Mouse (Mus musculus) telencephalon, adult 2 months (tissue): ENCODE results near the gene Tmem175.
"Not testable (repeated sequence)": the region's sequence is repeated elsewhere in the genome, so short reads cannot be mapped to it uniquely, and the experiment has no call there.

Experiments
- DNase-seq: peaks from one replicate; pipeline ENCODE4 v3.0.0-alpha.2; 2011; ENCODE audit warnings: low read depth, low spot score

The Tmem175 gene

GRCm38 (mm10) chr5:108629634-108630483 is at the start of gene Tmem175, which contains the start of gene Gak:
Tmem175 (plus strand) TSS chr5:108629770.
Gak (minus strand) TSS chr5:108629755.
- peak; percentile 93 for DNase-seq

DNA sequence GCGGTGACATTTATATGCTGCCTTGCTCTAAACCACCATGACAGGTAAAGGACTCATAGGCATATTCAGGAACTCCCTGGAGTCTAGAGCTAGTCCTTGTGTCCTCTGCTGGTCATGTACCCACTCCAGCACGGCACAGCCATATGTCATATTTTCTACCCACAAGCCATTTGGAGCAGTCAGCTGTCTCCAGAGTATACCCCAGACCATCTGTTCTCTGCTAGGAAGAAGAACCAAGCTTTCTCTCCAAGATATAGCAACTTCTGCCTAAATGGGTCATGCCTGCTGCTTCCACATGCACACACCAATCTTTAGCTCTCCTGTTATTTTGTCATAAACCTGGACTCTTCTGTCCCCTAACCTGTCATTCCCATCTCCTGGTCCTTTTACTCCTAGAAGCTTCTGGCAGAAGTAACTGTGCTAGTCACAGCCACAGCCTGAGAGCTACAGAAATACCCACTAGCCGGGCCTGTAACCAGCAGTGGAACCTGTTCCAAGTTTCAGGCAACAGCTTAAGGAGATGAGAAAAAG is 48.1 kb upstream of the Tmem175 start:
- peak; percentile 83 for DNase-seq

DNA sequence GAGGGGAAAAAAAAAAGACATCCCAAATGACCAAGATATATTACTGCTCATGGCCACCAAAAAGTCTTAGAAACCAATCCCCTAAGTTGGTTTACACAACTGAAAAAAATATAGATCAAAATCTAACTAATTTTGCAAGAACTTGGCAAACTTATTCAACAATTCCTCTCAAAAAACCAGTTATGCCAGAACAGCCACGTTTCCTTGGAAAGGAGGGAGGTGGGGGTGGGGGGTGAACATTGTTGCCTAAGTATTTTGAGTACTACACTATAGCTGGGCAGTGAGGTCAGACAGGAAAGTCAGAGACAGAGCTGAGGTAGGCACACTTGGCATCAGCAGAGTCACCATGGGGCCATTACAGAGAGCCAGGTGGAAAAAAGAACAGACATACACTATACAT is 29.6 kb upstream of the Tmem175 start:
- no peak for DNase-seq

GRCm38 (mm10) chr5:108602537-108602936 is 27.0 kb upstream of the Tmem175 start:
- DNase-seq, result peak; percentile 33

GRCm38 (mm10) chr5:108610426-108610825 is 19.1 kb upstream of the Tmem175 start:
- no peak for DNase-seq

DNA sequence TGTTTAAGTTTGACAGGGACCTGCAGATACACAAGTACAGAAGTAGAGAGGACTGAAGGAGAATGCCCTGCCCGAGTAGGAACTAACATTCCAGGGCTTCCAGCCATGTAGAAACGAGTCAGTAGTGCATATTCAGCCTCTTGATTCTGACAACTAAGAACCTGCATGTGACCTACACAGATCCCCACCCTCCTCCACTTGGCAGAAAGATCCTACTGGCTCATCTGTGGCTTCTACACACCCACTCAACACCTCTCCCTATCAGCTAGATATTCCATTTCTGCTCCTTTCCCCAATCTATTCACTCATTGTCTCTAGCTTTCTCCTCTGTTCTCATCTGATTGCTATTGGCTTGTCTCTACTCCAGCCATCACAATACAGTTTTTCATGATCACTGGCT is 7.7 kb upstream of the Tmem175 start:
- peak; percentile 42 for DNase-seq

GRCm38 (mm10) chr5:108626050-108626660 is 3.4 kb upstream of the Tmem175 start:
- no peak for DNase-seq

GRCm38 (mm10) chr5:108628891-108629633 is 508 bp upstream of the Tmem175 start:
- no peak for DNase-seq

DNA sequence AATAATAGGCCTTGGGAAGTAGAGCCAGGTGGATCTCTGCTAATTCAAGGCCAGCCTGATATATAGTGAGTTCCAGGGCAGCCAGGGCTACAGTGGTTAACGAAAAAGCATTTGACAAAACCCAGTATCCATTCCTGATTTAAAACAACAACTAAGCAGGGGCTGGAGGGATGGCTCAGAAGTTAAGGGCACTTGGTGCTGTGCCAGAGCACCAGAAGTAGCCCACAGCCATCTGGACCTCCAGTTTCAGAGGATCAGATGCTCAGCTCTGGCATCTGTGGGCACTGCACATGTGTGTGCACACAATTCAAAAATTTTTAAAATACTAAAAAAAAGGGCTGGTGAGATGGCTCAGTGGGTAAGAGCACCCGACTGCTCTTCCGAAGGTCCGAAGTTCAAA is 4.1 kb downstream of the Tmem175 start:
- no peak for DNase-seq

DNA sequence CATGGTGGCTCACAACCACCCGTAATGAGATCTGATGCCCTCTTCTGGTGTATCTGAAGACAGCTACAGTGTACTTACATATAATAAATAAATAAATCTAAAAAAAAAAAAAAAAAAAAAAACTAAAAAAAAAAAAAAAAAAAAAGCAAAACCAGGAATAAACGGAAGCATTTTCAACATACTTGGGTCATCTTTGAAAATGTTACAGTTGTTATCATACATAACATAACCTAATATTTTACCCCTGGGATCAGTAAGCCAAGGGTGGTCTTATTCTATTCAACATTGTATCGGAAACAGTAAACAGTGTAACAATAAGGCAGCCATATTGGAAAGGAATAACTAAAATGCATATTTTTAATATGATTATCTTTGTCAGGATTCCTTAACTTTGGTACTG is 4.5 kb downstream of the Tmem175 start:
- DNase-seq, result not testable (repeated sequence)

GRCm38 (mm10) chr5:108636172-108636571 is 6.6 kb downstream of the Tmem175 start:
- no peak for DNase-seq

GRCm38 (mm10) chr5:108643674-108644073 is 14.1 kb downstream of the Tmem175 start:
- DNase-seq, result no peak

GRCm38 (mm10) chr5:108645651-108646342 is 16.2 kb downstream of the Tmem175 start:
- DNase-seq, result no peak

GRCm38 (mm10) chr5:108646343-108646660 is 16.7 kb downstream of the Tmem175 start:
- no peak for DNase-seq

DNA sequence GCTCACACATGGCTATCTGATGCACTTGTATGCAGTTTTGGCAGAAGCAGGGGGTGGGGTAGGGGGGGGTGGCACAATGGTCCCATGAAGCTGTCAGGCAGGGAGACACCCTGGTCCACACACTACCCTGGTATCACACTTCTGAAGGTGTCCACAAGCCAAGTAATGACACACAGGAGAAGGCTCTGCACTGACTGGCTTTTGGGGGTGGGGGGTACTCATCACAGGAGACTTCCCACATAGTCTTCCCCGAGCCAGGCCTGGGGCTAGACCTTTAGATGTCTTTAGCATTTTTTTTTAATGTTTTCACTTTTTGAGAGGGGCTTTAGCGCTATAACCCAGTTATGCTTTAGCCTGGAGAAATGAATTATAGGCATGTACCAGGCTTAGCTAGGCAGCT is 17.7 kb downstream of the Tmem175 start:
- no peak for DNase-seq

GRCm38 (mm10) chr5:108647820-108648465 is 18.4 kb downstream of the Tmem175 start:
- DNase-seq, result no peak

- no peak for DNase-seq
These were observed 19.5 kb downstream of the Tmem175 start for GRCm38 (mm10) chr5:108648937-108649576.

DNA sequence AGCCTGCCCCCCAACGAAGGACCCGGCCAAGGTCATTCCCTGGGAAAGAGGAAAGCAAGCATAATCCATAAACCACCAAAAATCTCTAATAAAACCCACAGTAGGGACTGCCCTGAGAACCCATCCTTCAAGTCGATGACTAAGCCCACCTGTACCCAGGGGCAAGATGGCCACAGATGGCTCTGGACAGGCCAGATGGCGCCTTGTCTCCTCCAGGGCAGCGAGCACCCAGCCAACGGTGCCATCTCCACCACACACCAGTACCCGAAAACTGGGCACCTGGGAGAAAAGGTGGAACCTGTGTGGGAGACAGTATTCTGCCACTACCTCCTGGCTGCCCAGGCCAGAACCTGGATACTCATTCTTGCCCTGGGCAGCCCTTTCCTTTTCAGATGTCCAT is 20.8 kb downstream of the Tmem175 start:
- no peak for DNase-seq

DNA sequence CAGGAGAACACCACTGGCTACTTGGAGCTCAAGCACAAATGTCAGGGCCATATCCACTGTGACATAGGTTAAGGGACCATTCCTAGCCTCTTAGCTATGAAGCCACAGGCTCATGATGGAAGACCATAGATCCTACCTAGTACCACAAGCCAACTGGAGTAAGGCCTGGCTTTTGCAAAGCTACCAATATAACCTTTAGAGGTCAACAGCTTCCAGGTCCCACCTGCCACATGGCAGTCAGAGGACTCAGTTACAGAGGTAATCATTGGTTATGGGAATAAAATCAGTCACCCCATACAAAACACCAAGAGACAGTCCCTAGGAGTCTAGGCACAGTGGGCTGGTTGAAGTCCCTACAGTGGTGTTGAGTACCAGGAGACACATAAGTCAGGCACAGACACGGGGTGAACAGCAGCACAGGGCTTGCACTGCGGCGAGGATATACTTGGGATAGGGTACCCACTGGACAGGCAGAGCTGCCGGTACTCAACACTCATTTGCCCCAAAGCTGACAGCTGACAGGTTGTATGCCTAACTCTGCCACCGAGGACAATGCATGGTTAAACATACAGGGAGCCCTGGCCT is 21.7 kb downstream of the Tmem175 start:
- DNase-seq, result no peak

GRCm38 (mm10) chr5:108651823-108652222 is 22.3 kb downstream of the Tmem175 start:
- no peak for DNase-seq
